Mouse (Mus musculus): ENCODE measurements around the gene Shank2. TPM values are rescaled to one million over a fixed set of nuclear protein-coding genes. Genes with fewer than 3 reads are reported as not detected.
A peak's percentile ranks its signal among the peaks of the same experiment; 100 is the strongest.

Shank2 gene
- total RNA-seq, 2 experiments from 2014 or later, result 0.22 to 0.49 TPM

- intact Hi-C loops (cut with DNase I), result no loop called here
- DNase-seq, result no peak
Observed at GRCm38 (mm10) chr7:144207100-144207499, 205.4 kb downstream of the Shank2 start.

- intact Hi-C loops (cut with DNase I), result loop anchor here (2.0 kb wide), 1 partner anchor 111 kb away; no protein-coding TSS in a partner anchor
Observed at GRCm38 (mm10) chr7:144207849-144208248, 206.1 kb downstream of the Shank2 start.

DNA sequence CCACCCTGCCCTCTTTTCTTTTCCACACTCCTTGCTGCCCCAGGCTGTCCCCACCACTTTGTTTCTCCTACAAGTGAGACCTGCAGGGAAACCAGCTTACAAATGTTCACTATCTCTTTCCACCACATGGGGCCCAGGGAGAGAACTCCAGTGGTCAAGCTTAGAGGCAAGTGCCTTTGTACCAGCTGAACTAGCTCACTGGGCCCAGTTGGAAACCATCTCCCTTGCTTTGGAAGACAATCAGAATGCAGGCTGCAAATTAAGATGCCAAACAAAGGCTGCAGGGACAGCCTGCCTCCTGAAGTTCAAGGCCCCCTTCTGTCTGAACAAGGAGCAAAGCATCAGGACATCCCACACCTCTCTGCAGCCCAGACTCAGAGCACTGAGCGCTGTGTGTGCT, 206.9 kb downstream of the Shank2 start:
- no peak for DNase-seq
- intact Hi-C loops (cut with DNase I), result loop anchor here (2.0 kb wide), 1 partner anchor 112 kb away; no protein-coding TSS in a partner anchor

More at GRCm38 (mm10) chr7:144207849-144208248, 206.1 kb downstream of the Shank2 start:
- DNase-seq, result peak; percentile 56 to 70

DNA sequence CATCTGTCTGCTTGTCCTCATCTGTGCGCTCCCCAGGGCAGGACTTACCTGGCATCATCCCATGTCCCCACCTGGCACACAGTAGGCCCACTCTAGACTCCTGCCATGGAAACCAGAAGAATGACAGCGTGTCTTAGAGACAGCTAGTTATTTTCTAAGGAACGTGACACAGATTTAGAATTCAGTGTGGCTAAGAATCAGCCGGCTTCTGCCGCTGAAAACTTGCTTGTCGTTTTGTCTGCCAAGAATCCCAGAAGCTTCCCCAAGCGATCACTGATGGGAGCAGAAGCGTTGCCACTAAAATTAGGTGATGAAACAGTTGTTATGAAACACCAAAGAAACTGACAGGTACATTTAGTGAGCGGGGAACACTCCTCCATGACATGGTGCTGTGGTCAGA, 208.8 kb downstream of the Shank2 start:
- intact Hi-C loops (cut with DNase I), result loop anchor here (10.0 kb wide), 1 partner anchor 564 kb away; no protein-coding TSS in a partner anchor
- no peak for DNase-seq

GRCm38 (mm10) chr7:144212694-144213093, 211.0 kb downstream of the Shank2 start:
- intact Hi-C loops (cut with DNase I), result loop anchor here (10.0 kb wide), 1 partner anchor 562 kb away; no protein-coding TSS in a partner anchor
- DNase-seq, result no peak

DNA sequence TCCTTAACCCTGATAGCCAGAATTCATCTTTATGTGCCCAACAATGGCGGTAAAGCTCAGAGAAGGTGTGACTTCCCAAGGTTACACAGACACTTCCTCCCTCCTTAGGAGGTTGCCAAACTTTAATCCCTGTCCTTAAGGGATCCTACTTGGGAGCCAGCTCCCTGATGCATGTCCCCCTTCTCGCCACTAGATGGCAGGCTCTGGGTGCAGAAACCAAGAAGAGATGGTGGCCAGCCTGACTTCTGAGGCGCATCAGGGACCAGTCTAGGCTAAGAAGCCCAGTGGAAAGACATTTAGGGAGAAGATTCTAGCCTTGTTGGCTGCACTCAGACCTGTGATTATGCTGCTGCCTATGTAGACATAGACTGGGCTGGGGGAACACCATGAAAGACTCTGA, 215.5 kb downstream of the Shank2 start:
- intact Hi-C loops (cut with DNase I), result loop anchor here (1.0 to 10.0 kb wide), 2 partner anchors 209 to 558 kb away; no protein-coding TSS in a partner anchor
- DNase-seq, result peak; percentile 50 to 67

GRCm38 (mm10) chr7:144228683-144229082, 227.0 kb downstream of the Shank2 start:
- no peak for DNase-seq
- intact Hi-C loops (cut with DNase I), result no loop called here

DNA sequence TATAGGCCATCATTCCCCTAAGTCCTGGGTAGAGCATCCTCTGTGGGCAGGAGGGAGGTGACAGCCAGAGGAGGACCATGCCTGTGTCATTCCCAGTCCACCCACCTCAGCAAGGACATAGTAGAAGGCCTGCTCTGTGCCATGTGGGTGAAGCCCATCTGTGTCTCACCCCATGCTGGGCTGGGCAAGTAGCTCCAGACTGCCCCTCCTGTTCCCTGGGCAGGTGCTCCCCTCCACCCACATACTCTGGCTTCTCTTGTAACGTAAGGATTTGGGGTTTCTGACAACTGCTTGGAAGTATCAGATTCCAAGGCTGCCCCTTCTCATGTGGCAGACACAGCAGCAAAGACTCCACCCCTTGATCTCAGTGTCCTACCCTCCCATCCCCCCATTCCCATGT, 227.7 kb downstream of the Shank2 start:
- no peak for DNase-seq
- intact Hi-C loops (cut with DNase I), result no loop called here

DNA sequence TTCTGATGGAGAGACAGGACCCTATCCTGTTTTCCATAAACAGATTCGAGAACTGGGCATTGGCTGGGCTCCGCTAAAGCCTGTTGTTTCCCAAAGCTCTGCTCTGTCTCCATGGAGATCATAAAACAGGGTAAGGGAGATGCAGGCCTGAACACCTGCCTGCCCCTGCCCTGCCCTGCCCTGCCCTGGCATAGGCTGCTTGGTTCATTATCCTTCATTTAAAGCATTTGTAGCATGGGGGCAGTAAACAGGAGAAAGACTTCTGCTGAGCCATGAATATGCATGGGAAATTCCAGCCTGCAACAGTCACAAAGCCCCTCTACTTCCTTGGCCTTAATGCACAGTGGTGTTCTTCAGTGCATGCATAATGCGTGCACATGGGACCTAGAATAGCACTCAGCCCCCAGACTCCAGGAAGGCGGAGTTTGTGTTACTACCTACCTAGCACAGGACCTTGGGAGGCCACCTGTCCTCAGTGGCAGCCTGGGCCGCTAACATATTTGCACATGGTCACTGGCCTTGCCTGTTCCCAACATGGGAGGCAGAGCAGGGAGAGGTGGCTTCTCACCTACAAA, 230.5 kb downstream of the Shank2 start:
- no peak for DNase-seq
- intact Hi-C loops (cut with DNase I), result no loop called here

DNA sequence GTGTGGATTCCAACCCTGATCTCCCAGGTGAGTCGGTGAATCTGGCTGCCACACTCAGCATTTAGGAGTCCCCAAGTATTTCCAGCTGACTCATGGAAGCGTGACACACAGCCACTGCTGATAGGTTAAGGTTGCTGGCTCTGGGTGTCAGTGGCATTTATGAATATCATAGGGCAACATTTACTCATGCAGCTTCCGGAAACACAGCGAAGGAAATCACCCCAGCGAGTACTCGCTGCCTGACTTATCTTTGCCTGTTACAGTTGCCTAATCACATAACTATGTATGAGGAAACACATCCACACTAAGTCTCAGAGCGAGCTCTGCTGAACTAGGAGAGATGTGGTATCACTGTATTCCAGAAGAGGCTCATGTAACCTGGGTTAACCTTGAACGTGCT, 231.8 kb downstream of the Shank2 start:
- intact Hi-C loops (cut with DNase I), result no loop called here
- DNase-seq, result no peak

DNA sequence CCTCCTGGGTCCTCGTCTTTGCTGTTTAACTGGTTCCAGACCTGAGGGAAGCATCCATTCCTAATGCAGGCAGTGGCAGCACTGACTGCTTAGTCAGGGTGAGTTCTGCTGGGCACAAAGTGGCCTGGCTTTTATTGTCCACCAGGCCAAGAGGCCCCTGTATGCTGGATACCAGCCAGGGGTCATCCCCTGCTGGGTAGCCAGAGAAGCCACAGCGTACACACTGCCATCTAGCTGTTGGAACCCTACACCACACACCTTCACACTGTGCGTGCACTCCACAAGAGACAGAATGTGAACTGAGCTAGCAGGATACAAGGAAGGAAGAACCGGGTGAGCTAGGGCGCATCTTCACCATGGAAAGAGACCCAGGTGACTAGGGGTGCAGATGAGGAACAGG, 233.1 kb downstream of the Shank2 start:
- DNase-seq, result no peak
- intact Hi-C loops (cut with DNase I), result no loop called here

DNA sequence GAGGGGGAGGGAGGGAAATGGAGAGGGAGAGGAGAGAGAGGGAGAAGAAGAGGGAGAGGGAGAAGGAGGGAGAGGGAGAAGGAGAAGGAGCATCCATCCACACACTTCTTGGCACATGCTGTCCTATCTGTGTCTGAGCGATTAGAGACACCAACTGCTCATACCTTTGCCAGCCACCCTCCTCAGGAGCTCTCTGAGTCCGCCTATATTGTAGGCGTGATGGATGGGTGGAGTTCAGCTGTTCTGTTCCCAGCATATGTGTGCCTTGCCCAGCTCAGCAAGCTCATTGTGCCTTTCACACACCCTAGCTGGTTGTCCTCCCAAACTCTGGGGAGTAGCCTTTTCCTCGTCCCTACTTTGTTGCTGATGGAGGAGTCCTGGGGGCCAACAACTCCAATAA, 233.8 kb downstream of the Shank2 start:
- intact Hi-C loops (cut with DNase I), result no loop called here
- DNase-seq, result no peak

DNA sequence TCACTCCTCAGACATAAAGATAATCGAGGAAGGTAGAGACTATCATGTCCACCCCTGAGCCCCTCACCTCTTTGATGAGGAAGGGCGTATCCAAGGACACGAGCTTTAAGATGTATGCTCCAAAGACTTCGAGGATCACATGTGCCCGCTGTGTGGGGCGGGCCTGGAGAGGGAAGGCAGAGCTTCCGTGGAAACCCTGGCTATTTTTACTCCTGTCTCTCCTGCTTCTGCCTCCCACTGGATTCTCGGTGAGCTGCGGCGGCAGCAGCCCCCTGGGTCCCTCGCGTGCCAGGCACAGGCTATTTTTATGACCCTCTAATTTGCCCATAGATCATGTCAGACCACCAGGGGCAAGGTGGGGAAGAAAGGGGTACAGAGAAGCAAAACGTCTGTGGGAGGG, 235.1 kb downstream of the Shank2 start:
- intact Hi-C loops (cut with DNase I), result no loop called here
- no peak for DNase-seq

DNA sequence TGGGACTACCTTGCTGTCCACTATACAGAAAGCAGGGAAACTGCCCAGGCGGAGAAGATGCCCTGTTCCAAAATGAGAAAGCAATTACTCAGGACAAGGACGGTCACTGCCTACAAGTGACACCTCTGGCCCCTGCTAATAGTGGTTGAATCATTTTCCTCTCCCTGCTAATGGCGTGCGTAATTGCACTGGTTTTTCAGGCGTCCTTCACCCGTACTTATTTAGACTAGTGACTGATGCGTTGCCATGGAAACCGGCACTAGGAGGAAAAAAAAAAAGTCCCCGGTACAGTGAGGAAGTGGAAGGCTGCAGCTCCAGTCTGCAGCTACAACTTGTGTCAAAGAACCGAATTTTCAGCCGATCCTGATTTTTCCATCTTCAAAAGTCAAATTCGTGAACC, 236.7 kb downstream of the Shank2 start:
- intact Hi-C loops (cut with DNase I), result no loop called here
- no peak for DNase-seq

- intact Hi-C loops (cut with DNase I), result no loop called here
Observed at GRCm38 (mm10) chr7:144238992-144239391, 237.3 kb downstream of the Shank2 start.

DNA sequence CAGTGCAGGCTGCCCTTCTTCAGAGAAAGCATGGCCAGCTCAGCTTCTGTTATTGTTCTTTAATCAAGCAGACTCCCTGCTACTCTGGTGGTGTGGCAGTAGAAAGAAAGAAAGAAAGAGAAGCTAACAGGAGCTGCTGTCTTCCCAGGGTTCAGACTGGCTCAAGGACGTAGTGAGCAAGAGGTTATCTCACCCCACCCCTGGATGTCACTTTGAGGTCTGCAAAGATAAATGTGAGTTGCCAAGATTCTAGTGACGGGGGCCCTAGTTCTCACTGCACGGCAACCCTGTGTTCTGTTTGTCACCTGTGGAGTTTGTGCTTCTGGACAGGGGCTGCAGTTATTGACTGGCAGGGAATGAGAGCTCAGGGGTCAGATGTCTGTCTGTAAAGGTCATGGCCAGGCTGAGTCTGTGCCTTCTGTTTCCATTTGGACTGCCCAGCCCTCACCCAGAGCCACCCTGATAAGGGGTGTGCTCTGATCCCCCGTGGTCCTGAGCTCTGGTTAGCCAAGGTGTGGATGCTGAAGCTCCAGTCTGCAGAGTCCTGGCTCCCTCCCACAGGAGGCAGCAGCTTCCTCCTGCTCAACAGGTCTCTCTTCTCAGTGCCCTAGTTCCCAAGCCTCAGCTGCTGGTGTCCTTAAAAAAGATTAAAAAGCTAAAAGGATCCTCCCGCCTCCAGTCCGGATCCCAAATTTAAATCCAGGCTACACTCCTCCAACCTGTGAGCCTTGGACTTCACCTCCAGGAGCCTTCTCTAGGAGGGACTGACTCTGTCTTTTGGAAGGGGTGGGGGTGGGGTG, 238.0 kb downstream of the Shank2 start:
- DNase-seq, result no peak

More at GRCm38 (mm10) chr7:144238992-144239391, 237.3 kb downstream of the Shank2 start:
- no peak for DNase-seq

GRCm38 (mm10) chr7:144240736-144241343, 239.1 kb downstream of the Shank2 start:
- intact Hi-C loops (cut with DNase I), result no loop called here
- no peak for DNase-seq

More for the DNA sequence above, 238.0 kb downstream of the Shank2 start:
- intact Hi-C loops (cut with DNase I), result no loop called here

DNA sequence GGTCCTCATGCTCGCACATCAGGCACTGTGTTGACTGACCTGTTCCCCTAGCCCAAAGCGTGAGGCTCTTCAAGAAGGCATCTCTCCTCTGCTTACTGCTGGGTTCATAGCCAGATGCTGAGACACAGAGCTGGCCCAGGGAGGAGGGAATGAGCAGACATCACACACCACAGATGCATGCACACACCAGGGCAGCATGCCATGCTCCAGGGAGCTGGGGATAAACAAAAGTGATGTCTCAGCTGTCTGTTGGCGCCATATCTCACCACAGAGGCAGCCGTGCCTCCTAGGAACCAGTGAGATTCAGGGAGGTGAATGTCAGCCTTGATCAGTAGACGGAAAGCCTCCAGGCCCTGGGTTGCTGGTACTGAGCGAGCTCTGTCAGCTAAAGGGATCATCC, 242.5 kb downstream of the Shank2 start:
- DNase-seq, result no peak
- intact Hi-C loops (cut with DNase I), result no loop called here

- intact Hi-C loops (cut with DNase I), result no loop called here
- no peak for DNase-seq
Observed at GRCm38 (mm10) chr7:144246271-144246670, 244.5 kb downstream of the Shank2 start.

DNA sequence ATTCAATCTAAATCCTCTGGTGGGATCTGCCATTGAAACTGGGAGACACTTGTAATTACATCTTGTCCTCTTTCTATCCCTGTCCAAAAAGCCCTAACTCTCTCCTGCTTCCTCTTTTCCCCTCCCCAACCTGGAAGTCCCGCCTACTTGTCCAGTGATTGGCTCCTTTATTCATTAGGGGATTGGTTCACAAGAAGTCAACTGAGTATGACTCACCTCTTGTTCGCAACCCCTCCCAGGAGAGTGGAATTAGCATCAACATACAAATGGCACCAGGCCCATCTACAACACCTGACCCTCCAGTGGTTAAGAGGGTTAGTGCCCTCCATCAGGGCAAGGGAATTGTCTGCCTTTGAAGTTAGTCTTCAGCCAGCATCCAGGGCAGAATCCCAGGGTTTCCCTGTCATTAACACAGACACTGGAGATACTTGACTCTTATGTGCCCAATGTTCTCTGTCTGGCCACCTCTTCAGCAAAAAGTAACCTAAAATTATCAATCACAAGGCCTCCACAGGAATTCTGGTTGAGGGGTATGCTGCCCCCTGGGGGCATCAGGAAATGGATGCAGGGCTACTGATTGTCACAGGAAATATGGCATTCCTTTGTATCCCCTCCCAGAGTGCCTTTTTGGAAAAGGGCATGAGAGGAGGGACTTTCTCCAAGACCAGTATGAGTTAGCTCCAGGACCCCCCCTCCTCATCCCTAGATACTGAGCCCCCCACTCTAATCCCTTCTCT, 247.1 kb downstream of the Shank2 start:
- no peak for DNase-seq
- intact Hi-C loops (cut with DNase I), result no loop called here

DNA sequence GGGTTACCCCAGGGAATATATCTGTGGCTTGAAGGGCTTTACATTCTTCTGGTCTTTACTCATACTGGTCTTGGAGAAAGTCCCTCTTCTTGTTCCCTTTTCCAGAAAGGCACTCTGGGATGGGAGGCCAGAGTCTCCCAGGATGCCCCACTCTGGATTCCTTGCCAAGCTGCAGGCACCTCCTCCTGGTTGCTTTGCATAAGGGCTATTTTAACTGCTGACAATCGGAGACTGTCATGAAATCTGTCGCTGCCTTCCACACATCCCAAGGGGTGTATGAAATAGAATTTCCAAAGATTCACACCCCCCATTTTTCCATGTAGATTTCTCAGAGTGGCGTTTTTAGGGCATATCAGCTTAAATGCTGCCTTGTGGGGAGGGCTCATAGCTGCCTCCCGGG, 249.1 kb downstream of the Shank2 start:
- no peak for DNase-seq
- intact Hi-C loops (cut with DNase I), result no loop called here
